Mouse (Mus musculus) cortical plate, adult 2 months (tissue): ENCODE data around the gene Tmprss2.

ENCODE experiments used
- CTCF ChIP-seq: fragments of 200-500 bp; IDR thresholded peaks from 2 replicates; pipeline ENCODE4 v1.5.1; 2011; ENCODE audit warnings: mild to moderate bottlenecking, control low read depth, low read length; ENCODE audit not compliant: insufficient read depth; ENCODE audit errors: extremely low read depth
- POLR2A ChIP-seq: fragments of 200-500 bp; IDR thresholded peaks from 2 replicates; pipeline ENCODE4 v1.6.1; 2011; ENCODE audit warnings: mild to moderate bottlenecking, low read length, control low read depth; ENCODE audit not compliant: insufficient read depth; ENCODE audit errors: extremely low read depth

DNA sequence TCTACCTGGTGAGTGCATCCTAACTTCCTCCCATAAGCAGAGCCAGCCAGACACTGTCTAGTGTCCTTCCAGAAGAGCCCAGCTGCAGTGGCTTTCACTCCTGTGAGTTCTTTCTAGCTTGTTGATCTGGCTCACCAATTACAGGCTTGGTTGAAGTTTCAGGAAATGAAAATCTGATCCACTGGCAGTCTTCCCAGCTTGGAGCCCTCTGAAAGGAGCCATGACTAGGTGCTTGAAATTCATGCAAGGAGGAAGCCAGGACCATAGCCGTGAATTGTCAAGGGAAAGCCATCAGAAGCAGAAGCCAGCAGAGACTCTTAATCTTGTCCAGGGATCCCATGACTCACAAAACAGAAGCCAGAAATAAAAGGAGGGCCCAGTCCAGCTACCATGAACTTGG, 8.7 kb downstream of the Tmprss2 start:
- TF ChIP-seq CTCF, result no peak
- TF ChIP-seq POLR2A, result no peak
